Mouse (Mus musculus) ES-E14 (cell line): ENCODE results near the gene Osbp. TPM values are rescaled to one million over a fixed set of nuclear protein-coding genes. Genes with fewer than 3 reads are reported as not detected.

Source experiments
- DNase-seq: peaks from one replicate; pipeline ENCODE4 v3.0.0-alpha.2; 2013; ENCODE audit warnings: low read depth, low spot score
- H3K27ac ChIP-seq: 2 replicates; pipeline ENCODE4 v1.5.1; 2012; ENCODE audit warnings: low read depth, mild to moderate bottlenecking, low read length, moderate library complexity, mixed read lengths; ENCODE audit not compliant: poor library complexity, insufficient read depth, severe bottlenecking
- H3K36me3 ChIP-seq: 2 replicates; pipeline ENCODE4 v1.6.1; 2012; ENCODE audit warnings: mild to moderate bottlenecking, low read length, moderate library complexity, mixed read lengths; ENCODE audit not compliant: control insufficient read depth, poor library complexity, insufficient read depth, severe bottlenecking
- H3K4me1 ChIP-seq, 2 experiments: fragments of 150-350 bp in 1 of 2; sonication (generic) in 1 of 2; 2 replicates each; pipeline ENCODE4 v1.6.1; 2012; ENCODE audit warnings: low read length in 2 of 2, mild to moderate bottlenecking in 1 of 2, mixed read lengths in 1 of 2; ENCODE audit not compliant: control insufficient read depth in 2 of 2, insufficient read depth in 2 of 2, poor library complexity in 1 of 2
- H3K4me3 ChIP-seq, 2 experiments: fragments of 150-350 bp in 1 of 2; sonication (generic) in 1 of 2; 2 replicates each; pipeline ENCODE4 v1.5.1; 2012; ENCODE audit warnings: low read length in 2 of 2, low read depth in 1 of 2, mild to moderate bottlenecking in 1 of 2, mixed read lengths in 1 of 2; ENCODE audit not compliant: insufficient read depth in 1 of 2, poor library complexity in 1 of 2, severe bottlenecking in 1 of 2
- H3K9ac ChIP-seq: 2 replicates; pipeline ENCODE4 v1.6.1; 2012; ENCODE audit warnings: low read depth, mild to moderate bottlenecking, low read length, mixed read lengths; ENCODE audit not compliant: poor library complexity, insufficient read depth, severe bottlenecking
- H3K9me3 ChIP-seq: fragments of 150-350 bp; sonication (generic); 2 replicates; pipeline ENCODE4 v1.6.1; 2012; ENCODE audit warnings: low read depth, mild to moderate bottlenecking, low read length; ENCODE audit not compliant: control insufficient read depth, insufficient read depth
- CHD2 ChIP-seq: IDR thresholded peaks from 2 replicates; pipeline ENCODE4 v1.6.1; 2014; ENCODE audit warnings: mild to moderate bottlenecking, low read depth, low read length, inconsistent platforms
- HCFC1 ChIP-seq: IDR thresholded peaks from 2 replicates; pipeline ENCODE4 v1.6.1; 2012; ENCODE audit warnings: low read length, inconsistent platforms, borderline replicate concordance; ENCODE audit not compliant: insufficient read depth
- MAFK ChIP-seq: IDR thresholded peaks from 2 replicates; pipeline ENCODE4 v1.6.1; 2014; ENCODE audit warnings: mild to moderate bottlenecking, low read depth, low read length, inconsistent platforms; ENCODE audit not compliant: insufficient read depth
- ZC3H11A ChIP-seq: IDR thresholded peaks from 2 replicates; pipeline ENCODE4 v1.6.1; 2012; ENCODE audit warnings: low read depth, mild to moderate bottlenecking, inconsistent platforms, low read length, borderline replicate concordance
- ZNF384 ChIP-seq: IDR thresholded peaks from 2 replicates; pipeline ENCODE4 v1.6.1; 2012; ENCODE audit warnings: low read depth, low read length, inconsistent platforms
- in situ Hi-C, 2 experiments: fragments of 600-800 bp; cut with MboI; formaldehyde crosslinking; loops; one replicate each; pipeline ENCODE4 v1.15.1; 2025; ENCODE audit warnings: low sequenced_read_pairs in 2 of 2, inconsistent platforms in 1 of 2; ENCODE audit not compliant: unreplicated experiment in 2 of 2
- total RNA-seq: library from RNA; depleted of rRNA; stranded (reverse); fragments of 300-350 nt; gene quantifications from 2 replicates; pipeline ENCODE4 v1.2.3, GENCODE M21; 2012

The Osbp gene
- total RNA-seq, 1 experiment: 18.5 TPM

DNA sequence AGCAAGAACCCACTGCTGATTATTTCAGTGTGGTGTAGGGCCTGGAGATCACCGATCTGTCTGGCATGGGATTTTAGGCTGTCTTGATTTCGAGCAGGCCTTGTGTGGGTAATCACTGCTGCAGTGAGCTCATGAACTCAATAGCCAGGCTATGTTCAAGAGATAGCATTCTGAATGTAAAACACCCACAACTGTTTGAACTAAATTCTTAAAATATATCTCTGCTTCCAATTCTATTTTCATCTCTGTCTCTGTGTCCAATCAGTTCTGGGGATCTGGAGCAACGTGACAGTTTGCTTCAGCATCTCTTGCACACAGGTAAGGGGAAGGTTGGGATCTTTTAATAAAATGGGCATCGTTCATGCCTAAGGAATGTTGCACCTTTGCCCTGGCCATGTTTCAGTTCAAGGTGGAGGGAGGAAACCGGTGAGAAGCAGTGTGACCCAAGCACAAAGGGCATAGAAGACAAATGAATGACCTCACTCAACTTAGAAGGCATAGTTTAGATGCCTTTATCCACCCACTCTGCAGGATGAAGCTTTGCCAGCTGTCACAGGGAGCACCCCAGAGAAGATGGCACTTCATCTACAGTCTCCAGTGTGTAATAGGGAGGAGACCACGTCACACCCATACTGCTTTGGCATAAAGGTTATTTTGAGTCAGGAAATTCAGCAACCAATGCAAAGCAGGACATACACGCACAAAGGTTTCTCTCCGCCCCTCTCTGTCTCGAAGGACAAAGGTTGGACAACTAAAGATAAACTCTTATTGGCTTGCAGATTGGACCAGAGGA lies 38.7 kb downstream of the Osbp start:
- TF ChIP-seq ZC3H11A (no peak), ZNF384 (no peak), CHD2 (no peak), HCFC1 (no peak), MAFK (no peak)
- in situ Hi-C loops: loop anchor here in 1 of 2 experiments (25.0 kb wide), 1 partner anchor 783 kb away; the partner anchor contains the start of genes Lpxn and Zfp91
- Histone ChIP-seq H3K9me3 (no peaks in the 10 kb centered on the region), H3K27ac (no peak overlapping the region), H3K36me3 (no peaks in the 10 kb centered on the region), H3K4me3 (peak overlapping the region in 1 of 2 experiments; percentile 82; a peak in 1 of 4 replicates), H3K4me1 (peaks cover 2 to 6% of the 10 kb centered on the region in 2 experiments; a peak in 1 of 4 replicates), H3K9ac (no peak overlapping the region)
- no peak for DNase-seq

DNA sequence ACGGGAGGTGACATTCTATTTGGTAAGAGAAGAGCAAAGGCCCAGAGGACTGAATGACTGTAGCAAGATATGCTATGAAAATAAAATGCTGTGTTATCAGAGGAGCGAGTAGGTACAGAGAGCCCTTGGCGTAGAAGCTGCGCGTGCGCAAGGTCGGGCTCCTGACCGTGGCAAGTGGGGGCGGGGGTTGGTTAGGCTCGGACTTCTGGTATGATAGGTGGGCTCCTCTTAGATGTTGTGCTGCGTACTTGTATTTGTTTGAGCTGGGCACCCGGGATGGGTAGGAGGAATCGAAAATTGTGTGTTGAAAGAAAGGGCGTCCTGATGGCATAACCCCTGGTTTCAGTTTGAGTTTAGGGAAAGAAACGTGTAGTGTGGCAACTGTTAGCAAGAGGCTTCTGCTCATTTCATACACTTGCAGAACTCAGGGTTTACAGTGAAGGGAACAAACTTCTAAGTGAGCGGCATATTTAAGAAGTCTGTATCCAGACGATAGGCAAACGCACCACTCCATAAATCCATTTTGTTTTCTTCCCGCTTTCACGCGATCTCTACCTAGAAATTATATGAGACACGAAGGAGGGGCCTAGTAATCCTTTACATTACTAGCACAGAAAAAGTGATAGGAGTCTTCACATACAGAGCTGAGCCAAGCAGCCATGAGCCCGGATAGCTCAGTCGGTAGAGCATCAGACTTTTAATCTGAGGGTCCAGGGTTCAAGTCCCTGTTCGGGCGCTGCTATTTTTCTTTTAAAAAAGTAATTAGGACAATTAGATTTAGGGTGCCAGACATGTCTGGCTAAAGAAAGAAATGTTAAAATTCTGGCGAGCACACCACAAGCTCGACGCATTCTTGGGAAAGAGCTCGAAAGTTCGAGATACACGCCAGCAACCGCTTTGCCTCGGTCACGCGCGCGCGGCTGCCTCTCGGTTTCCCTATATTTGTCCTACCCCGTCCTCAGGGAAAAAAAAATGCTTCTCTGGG lies 39.9 kb downstream of the Osbp start:
- TF ChIP-seq ZC3H11A (no peak), MAFK (peak; percentile 69; the same call in 1 of the 2 replicates)
- in situ Hi-C loops: loop anchor here in 1 of 2 experiments (25.0 kb wide), 1 partner anchor 782 kb away; the partner anchor contains the start of genes Lpxn and Zfp91
- DNase-seq: peak; percentile 87
- Histone ChIP-seq H3K4me3 (peak overlapping the region; percentile 76 to 82), H3K9ac (peak overlapping the region; percentile 76), H3K4me1 (peaks cover 2 to 6% of the 10 kb centered on the region in 2 experiments; a peak in 1 of 4 replicates), H3K9me3 (no peaks in the 10 kb centered on the region), H3K36me3 (no peaks in the 10 kb centered on the region), H3K27ac (no peak overlapping the region)

DNA sequence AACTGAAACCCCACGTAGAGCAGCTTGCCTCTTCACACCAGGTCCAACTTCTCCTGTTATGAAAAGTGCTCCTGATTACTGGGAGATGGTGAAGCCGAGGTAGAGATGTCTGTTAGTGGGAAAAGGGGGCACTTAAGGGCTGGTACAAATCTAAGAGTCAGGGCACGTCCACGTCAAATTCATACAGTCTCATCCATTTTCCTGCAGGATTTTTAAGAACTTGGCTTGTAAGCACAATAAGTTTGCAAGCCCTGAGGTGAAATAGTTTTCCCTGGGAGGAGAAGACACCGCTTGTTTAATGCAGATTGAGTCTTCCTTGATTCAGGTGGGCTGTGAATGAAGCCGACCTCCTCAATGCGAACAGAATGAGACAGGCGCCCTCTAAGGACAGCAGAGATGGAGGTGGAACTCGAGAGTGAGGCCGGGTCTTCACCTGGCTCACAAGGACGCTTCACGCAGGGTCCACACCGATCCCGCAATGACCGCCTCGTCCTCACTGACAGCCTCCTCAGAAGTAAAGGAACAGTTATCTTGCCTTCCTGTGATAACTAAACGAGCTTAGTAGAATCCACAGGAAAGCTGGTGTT lies 40.7 kb downstream of the Osbp start:
- Histone ChIP-seq H3K27ac (no peak overlapping the region), H3K4me1 (peaks cover 2 to 4% of the 10 kb centered on the region in 2 experiments; a peak in 1 of 4 replicates), H3K36me3 (no peaks in the 10 kb centered on the region), H3K9me3 (no peaks in the 10 kb centered on the region), H3K4me3 (peak overlapping the region; percentile 61 to 82), H3K9ac (peak overlapping the region; percentile 54)
- TF ChIP-seq CHD2 (no peak), ZC3H11A (no peak), ZNF384 (no peak), MAFK (no peak), HCFC1 (no peak)
- in situ Hi-C loops: loop anchor here in 1 of 2 experiments (25.0 kb wide), 1 partner anchor 781 kb away; the partner anchor contains the start of genes Lpxn and Zfp91
- DNase-seq: no peak

GRCm38 (mm10) chr19:12007105-12007931 lies 41.6 kb downstream of the Osbp start:
- Histone ChIP-seq H3K36me3 (no peaks in the 10 kb centered on the region), H3K9me3 (no peaks in the 10 kb centered on the region), H3K4me3 (peak overlapping the region in 1 of 2 experiments; percentile 7; a peak in 1 of 4 replicates), H3K4me1 (peaks cover 2 to 4% of the 10 kb centered on the region in 2 experiments; a peak in 1 of 4 replicates), H3K27ac (no peak overlapping the region), H3K9ac (no peak overlapping the region)
- no peak for DNase-seq
- in situ Hi-C loops: loop anchor here in 1 of 2 experiments (25.0 kb wide), 1 partner anchor 780 kb away; the partner anchor contains the start of genes Lpxn and Zfp91
- TF ChIP-seq ZC3H11A (peak; percentile 22; the same call in 1 of the 2 replicates), HCFC1 (no peak)
